Mouse (Mus musculus) ovary, adult 2 months (tissue): Measurements from ENCODE around the gene Gm10409. TPM values are rescaled to one million over a fixed set of nuclear protein-coding genes. Genes with fewer than 3 reads are reported as not detected.

ENCODE experiments used
- polyA plus RNA-seq: library from polyadenylated mRNA; depleted of rRNA; stranded (reverse); fragments of >200 nt; gene quantifications from 2 replicates; pipeline ENCODE4 v1.2.3, GENCODE M21; 2012; rRNA removed

The Gm10409 gene
- not detected in 2 replicates for polyA plus RNA-seq

DNA sequence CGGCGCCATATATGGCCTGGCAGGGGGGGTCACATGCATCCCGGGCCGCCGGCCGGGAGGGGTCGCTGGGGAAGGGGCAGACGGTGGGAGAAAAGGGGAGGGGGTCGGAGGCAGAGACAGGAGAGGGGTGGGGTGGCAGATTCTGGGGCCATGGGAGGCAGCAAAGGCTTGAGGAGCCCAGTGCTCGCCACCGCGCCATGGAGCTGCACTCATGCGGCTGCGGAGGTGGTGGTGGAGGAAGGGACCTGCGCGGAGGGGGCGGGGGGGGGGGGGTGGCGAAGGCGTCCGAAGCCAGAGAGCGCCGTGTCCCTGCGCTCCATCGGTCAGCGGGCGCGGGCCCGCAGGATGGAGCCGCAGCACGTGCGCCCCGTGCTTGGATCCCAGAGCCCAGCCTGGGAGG is at the start of gene Gm10409:
Gm10409 (plus strand) TSS at position 301 of the 400 bp plus-strand sequence.

DNA sequence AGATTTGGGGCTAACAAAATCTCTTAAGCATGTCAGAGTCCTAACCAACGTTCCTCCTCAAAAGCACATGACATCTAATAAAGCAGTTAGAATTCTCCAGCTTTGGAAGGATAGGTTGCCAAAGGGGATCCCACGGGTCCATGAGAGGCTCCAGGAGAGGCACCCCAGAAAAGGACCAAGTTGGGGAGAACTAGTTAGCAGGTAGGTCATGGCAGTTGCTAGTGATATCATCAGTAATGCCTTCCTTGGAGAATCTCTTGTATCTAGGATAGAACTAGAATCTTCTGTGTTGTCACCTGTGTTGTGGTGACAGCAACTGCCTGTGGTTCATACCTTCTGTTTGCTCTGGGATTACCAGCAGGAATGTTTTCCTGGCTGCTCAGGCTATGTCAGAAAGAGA is 17.6 kb upstream of the Gm10409 start, which contains the start of gene Gm10413:
Gm10413 (plus strand) TSS at position 301 of the 400 bp plus-strand sequence.

DNA sequence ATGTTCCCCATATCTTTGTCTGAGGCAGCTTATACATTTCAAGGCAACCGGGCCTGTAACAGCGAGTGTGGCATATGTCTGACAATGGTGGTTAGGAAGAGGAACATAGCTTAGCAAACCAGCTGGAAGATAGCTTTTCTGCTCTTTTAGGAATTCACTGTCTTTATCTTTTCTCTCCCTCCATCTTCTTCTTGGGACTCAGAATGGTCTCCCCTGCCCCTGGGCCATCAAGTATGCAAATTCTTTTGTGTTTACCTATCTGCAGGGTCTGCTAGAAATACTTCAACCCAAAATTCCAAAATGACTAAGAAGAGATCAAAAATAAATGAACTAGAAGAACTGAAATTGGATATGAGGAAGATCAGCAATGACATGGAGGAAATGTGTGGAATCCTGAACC is 15.4 kb downstream of the Gm10409 start, which contains the start of gene Gm3005:
Gm3005 (plus strand) TSS at position 301 of the 400 bp plus-strand sequence.

DNA sequence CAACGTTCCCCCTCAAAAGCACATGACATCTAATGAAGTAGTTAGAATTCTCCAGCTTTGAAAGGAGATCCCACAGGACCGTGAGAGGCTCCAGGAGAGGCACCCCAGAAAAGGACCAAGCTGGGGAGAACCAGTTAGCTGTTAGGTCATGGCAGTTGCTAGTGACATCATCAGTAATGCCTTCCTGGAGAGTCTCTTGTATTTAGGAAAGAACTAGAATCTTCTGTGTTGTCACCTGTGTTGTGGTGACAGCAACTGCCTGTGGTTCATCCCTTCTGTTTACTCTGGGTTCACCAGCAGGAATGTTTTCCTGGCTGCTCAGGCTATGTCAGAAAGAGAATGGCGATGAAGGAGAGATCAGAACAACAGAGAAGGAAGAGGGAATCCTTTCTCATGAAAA is 36.7 kb downstream of the Gm10409 start, which contains the start of gene Gm10408:
Gm10408 (plus strand) TSS at position 301 of the 400 bp plus-strand sequence.

Other genes starting within 250 kb of the Gm10409 start
- gene Gm5795, start 224.4 kb upstream of the Gm10409 start, polyA plus RNA-seq, result not detected in 2 replicates
- 0.14 TPM in 1 of 2 replicates, not detected in the other for gene D830030K20Rik, start 204.1 kb upstream of the Gm10409 start, polyA plus RNA-seq
- not detected in 2 replicates for gene Gm2956, start 80.0 kb upstream of the Gm10409 start, polyA plus RNA-seq
- not detected in 2 replicates for gene Gm10413, start 17.5 kb upstream of the Gm10409 start, polyA plus RNA-seq
- not detected in 2 replicates for gene Gm3005, start 15.5 kb downstream of the Gm10409 start, polyA plus RNA-seq
- not detected in 2 replicates for gene Gm10408, start 36.8 kb downstream of the Gm10409 start, polyA plus RNA-seq
- gene Gm3012, start 221.9 kb downstream of the Gm10409 start, polyA plus RNA-seq, result not detected in 2 replicates
- gene Gm3020, start 239.4 kb downstream of the Gm10409 start, polyA plus RNA-seq, result not detected in 2 replicates